Mouse (Mus musculus) forebrain, embryonic 14.5 days (tissue): ENCODE data around the gene March8. TPM values are rescaled to one million over a fixed set of nuclear protein-coding genes. Genes with fewer than 3 reads are reported as not detected.

ENCODE experiments used
- ATAC-seq: fragments of 200-750 bp; cut with Nextera tagmentation; 2 replicates; pipeline ENCODE4 v1.8.0; 2017; ENCODE audit warnings: mild to moderate bottlenecking, moderate library complexity
- DNase-seq: peaks from one replicate; pipeline ENCODE4 v3.0.0-alpha.2; 2015; ENCODE audit warnings: low spot score
- H3K27ac ChIP-seq: fragments of 300-500 bp; sonication (generic); 2 replicates; pipeline ENCODE4 v1.5.1; 2014; ENCODE audit warnings: low read depth, mild to moderate bottlenecking, control low read depth, low read length, moderate library complexity
- H3K27me3 ChIP-seq: fragments of 300-500 bp; sonication (generic); replicated peaks from 2 replicates; pipeline ENCODE4 v1.6.1; 2014; ENCODE audit warnings: low read length, control low read depth, mixed read lengths; ENCODE audit not compliant: control insufficient read depth, insufficient read depth
- H3K36me3 ChIP-seq: fragments of 300-500 bp; sonication (generic); 2 replicates; pipeline ENCODE4 v1.6.1; 2014; ENCODE audit warnings: low read length, control low read depth; ENCODE audit not compliant: control insufficient read depth, insufficient read depth
- H3K4me1 ChIP-seq: fragments of 300-500 bp; sonication (generic); 2 replicates; pipeline ENCODE4 v1.6.1; 2014; ENCODE audit warnings: antibody characterized with exemption, low read length, control low read depth; ENCODE audit not compliant: control insufficient read depth, insufficient read depth
- H3K4me2 ChIP-seq: fragments of 300-500 bp; sonication (generic); 2 replicates; pipeline ENCODE4 v1.6.1; 2014; ENCODE audit warnings: mild to moderate bottlenecking, control low read depth, low read length
- H3K4me3 ChIP-seq: fragments of 300-500 bp; sonication (generic); 2 replicates; pipeline ENCODE4 v1.5.1; 2014; ENCODE audit warnings: low read depth, low read length, control low read depth
- H3K9ac ChIP-seq: fragments of 300-500 bp; sonication (generic); 2 replicates; pipeline ENCODE4 v1.6.1; 2014; ENCODE audit warnings: mild to moderate bottlenecking, low read length, control low read depth, moderate library complexity
- H3K9me3 ChIP-seq: fragments of 300-500 bp; sonication (generic); replicated peaks from 2 replicates; pipeline ENCODE4 v1.6.1; 2016; ENCODE audit warnings: low read length, control low read depth, mixed read lengths; ENCODE audit not compliant: control insufficient read depth
- WGBS: fragments of 180-500 bp; shearing (Covaris S2); extraction: QIAGEN DNeasy Blood & Tissue Kit; methylation state at CpG from one replicate; pipeline ENCODE4 v1.1.7; 2014; 5-methylcytosine and 5-hydroxymethylcytosine counted together
- polyA plus RNA-seq: library from polyadenylated mRNA; unstranded; fragments of >200 nt; fragmentation: Nextera tagmentation; extraction: Ambion mirVana; gene quantifications from 2 replicates; pipeline ENCODE4 v1.2.1, GENCODE M21; 2014

Gene March8
- polyA plus RNA-seq, 1 experiment from 2014 or later, result 47.0 TPM

DNA sequence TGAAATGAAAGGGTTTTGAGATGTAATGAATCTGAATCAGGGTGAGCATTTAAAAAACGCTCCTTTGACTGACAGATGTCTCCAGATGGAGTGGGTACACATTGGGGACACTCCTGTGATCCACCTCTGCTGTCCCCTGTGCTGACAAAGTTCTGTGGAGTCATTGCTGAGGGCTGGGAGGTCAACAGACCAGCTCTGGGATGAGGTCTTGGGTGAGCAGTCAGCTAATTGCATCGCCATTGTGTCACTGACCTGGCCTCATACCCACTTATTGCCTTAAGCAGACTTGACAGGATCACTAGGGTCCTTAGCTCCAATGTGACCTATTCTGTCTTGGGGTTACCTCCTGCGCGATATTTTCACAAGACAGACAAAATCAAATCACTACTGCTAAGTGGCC lies 69.4 kb downstream of the March8 start:
- DNase-seq, result no peak
- H3K27me3 ChIP-seq, result no peaks in the 10 kb centered on the region
- no peak overlapping the region for H3K4me3 ChIP-seq
- H3K36me3 ChIP-seq, result peaks cover 9% of the 10 kb centered on the region; the same call in 1 of the 2 replicates
- no peak overlapping the region for H3K27ac ChIP-seq
- no peak overlapping the region for H3K4me2 ChIP-seq
- no peaks in the 10 kb centered on the region for H3K9me3 ChIP-seq
- ATAC-seq, result no peak
- no peak overlapping the region for H3K9ac ChIP-seq
- 89% methylated on average over 4 of the region's 4 CpGs for WGBS
- H3K4me1 ChIP-seq, result no peaks in the 10 kb centered on the region

DNA sequence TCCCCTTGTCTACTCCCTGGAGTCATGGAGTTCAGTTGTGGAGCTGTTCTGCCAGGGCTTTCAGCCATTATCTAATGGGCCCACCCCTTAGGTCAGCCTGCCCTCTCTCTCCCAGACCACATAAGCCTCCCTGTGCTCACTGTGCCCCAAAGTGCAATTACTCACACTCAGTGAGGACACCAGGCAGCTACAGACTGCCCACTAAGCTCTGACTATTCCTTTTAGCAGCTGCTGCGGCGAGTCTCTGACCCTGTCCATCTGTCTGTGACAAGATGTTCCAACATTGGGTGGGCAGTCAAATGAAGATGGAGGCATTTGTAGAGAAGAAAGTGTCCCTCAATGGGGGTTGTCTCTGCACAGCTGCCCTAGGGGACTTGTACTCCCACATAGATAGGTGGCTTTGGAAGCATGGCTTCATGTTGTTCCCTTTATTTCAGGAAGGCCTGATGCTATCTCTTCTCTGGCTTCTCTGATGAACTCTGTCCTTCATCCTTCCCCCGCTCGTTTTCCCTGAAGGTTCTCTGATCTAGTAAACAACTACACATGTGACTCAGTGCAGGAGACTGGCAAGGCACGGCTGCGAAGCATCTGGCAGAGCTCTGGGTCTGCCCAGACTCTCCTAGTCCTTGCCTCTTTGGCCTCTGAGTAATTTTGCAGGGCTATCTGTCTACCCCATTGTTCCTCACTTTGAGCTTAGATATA lies 70.3 kb downstream of the March8 start:
- no peak overlapping the region for H3K9ac ChIP-seq
- H3K9me3 ChIP-seq, result no peaks in the 10 kb centered on the region
- 0 out of 2 replicates have a peak, but pooled peaks cover 5% of the 10 kb centered on the region for H3K36me3 ChIP-seq
- no peak overlapping the region for H3K4me3 ChIP-seq
- H3K4me1 ChIP-seq, result no peaks in the 10 kb centered on the region
- no peaks in the 10 kb centered on the region for H3K27me3 ChIP-seq
- H3K4me2 ChIP-seq, result no peak overlapping the region
- no peak for ATAC-seq
- 94% methylated on average over 6 of the region's 6 CpGs for WGBS
- H3K27ac ChIP-seq, result no peak overlapping the region
- no peak for DNase-seq

DNA sequence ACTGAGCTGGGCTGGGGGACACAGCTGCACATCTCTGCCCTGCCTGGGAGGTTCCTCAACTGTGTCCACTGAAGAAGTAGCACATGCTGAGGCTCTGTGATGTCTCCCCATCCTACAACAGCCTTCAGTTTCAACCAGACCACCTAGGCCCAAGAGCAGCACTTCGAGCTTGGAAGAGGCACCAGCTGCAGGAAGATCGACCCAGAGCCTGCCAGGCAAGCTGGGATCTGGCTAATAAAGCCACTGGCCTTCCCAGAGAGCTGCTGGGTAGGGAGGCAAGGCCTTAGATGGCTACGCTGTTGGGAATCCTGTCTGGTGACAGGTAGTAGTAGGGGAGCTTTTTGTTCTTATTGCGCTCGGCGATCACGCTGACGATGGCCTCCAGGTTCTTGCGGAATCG lies 72.6 kb downstream of the March8 start:
- no peaks in the 10 kb centered on the region for H3K9me3 ChIP-seq
- H3K4me3 ChIP-seq, result no peak overlapping the region
- no peak overlapping the region for H3K9ac ChIP-seq
- H3K4me2 ChIP-seq, result no peak overlapping the region
- 97% methylated on average over 10 of the region's 10 CpGs for WGBS
- H3K27me3 ChIP-seq, result no peaks in the 10 kb centered on the region
- ATAC-seq (no peak), DNase-seq (no peak)
- no peak overlapping the region for H3K27ac ChIP-seq
- 0 out of 2 replicates have a peak, but pooled peaks cover 5% of the 10 kb centered on the region for H3K36me3 ChIP-seq
- H3K4me1 ChIP-seq, result no peaks in the 10 kb centered on the region

DNA sequence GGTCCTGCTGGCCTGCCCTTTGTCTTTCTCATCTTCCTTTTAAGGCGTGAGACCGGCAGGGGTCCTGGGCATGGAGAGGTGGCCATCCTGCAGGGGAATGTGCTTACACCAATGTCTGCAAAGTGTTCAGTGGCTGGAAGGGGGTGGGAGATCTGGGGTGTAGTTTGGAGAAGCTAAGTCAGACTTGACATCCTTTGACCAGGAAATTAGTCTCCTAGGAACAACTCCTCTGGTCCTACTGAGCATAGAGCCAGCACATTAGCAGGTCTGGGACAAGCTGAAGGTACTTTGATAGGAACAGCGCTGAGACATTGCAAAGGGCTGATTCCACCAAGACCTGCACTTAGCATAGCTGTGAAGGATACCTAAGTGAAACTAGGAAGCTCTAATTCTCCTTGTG lies 73.9 kb downstream of the March8 start:
- Histone ChIP-seq H3K4me3 (no peak overlapping the region), H3K9me3 (no peaks in the 10 kb centered on the region), H3K27me3 (no peaks in the 10 kb centered on the region), H3K4me2 (no peak overlapping the region), H3K9ac (no peak overlapping the region), H3K4me1 (no peaks in the 10 kb centered on the region), H3K27ac (no peak overlapping the region), H3K36me3 (0 out of 2 replicates have a peak, but pooled peaks cover under 1% of the 10 kb centered on the region)
- no peak for ATAC-seq
- DNase-seq, result no peak
- WGBS, result 79% methylated on average over 3 of the region's 3 CpGs

DNA sequence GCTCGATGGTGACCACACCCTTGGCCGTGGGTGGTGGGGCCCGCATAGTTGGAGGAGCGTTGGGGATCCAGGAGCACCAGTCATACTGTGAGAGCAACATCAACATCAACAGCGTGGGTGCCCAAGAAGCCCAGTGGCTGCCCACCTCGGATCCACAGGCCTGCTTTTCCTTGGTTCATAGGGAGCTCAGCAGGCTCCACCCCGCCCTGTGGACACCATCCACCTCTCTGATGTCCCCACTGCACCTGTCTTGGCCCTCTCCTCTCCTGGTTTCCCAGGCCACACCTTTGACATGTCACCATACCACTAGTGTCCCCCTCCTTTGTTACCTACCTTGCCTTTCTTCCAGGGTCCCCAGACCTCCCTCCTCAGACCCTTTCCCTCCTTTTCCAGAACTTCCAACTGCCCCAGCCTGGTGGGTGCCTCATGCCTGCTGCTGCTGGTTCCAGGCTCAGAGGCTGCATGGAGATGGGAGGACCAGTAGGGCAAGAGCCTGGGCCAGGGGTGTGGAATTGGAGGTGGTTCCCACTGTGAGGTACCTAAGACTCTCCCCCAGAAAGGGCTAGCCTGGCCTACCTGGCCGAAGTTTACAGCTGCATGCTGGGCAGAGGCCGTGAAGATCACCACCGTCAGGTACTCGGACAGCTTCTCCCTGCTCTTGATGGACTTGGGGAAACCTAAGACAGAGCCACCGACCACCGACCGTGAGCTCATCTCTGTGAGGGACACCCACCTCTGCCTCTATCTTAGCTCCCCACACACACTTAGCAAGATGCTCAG lies 74.9 kb downstream of the March8 start:
- WGBS, result 96% methylated on average over 14 of the region's 14 CpGs
- DNase-seq, result no peak
- no peak overlapping the region for H3K4me2 ChIP-seq
- no peak overlapping the region for H3K4me3 ChIP-seq
- H3K4me1 ChIP-seq, result no peaks in the 10 kb centered on the region
- no peak overlapping the region for H3K9ac ChIP-seq
- H3K9me3 ChIP-seq, result no peaks in the 10 kb centered on the region
- ATAC-seq, result no peak
- H3K27ac ChIP-seq, result no peak overlapping the region
- H3K27me3 ChIP-seq, result no peaks in the 10 kb centered on the region
- H3K36me3 ChIP-seq, result no peaks in the 10 kb centered on the region

DNA sequence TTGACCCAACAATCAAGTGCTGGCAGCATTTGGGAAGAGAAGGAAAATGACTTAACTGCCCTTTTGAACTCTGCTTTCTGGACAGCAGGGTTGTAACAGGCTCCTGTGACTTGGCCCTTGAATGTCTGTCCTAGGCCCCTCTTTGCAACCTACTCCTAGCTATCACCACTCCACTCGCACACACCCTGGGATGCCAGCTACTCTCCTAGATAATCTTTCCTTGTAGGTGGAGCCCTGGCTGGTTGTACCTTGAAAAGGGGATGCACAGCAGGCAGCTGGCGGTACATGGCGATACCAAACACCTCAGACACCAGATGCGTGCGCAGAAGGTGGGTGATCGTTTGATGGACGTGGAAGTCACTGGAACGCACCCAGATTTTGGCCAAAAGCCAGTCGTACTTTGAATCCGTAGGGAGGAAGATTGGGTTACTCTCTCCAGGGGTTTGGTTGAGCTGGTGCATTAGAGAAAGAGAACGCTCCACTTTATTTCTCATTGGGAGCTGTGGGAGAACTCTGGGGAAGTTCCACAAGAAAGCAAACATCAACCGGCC lies 77.4 kb downstream of the March8 start:
- H3K27me3 ChIP-seq, result no peaks in the 10 kb centered on the region
- no peaks in the 10 kb centered on the region for H3K36me3 ChIP-seq
- DNase-seq (no peak), ATAC-seq (no peak)
- no peak overlapping the region for H3K4me3 ChIP-seq
- H3K9me3 ChIP-seq, result no peaks in the 10 kb centered on the region
- WGBS, result 85% methylated on average over 12 of the region's 12 CpGs
- no peaks in the 10 kb centered on the region for H3K4me1 ChIP-seq
- no peak overlapping the region for H3K9ac ChIP-seq
- no peak overlapping the region for H3K27ac ChIP-seq
- no peak overlapping the region for H3K4me2 ChIP-seq

DNA sequence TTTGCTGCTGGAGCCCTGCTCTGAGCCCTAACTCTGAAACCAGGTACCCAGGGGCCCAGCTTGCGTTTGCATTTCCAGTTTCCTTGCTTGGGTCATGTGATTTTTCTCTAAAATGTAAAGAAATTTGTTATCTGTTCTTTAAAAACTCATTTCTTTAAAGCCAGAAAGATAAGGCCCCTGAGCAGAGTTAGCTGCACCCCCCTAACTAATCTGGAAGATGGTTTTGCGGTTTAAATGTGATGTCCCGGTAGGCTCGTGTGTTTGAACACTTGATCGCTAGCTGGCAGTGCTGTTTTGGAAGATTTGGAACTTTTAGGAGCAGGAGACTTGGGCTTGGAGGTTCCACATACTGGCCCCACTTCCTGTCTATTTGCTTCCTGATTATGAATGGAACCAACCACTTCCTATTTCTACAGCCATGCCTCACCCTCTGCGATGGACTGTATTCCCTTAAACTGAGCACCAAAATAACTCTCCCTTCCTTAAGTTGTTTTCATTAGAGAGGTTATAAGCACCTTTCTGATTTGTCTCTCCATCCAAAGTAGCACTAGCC lies 78.3 kb downstream of the March8 start:
- Histone ChIP-seq H3K9me3 (no peaks in the 10 kb centered on the region), H3K27ac (no peak overlapping the region), H3K27me3 (no peaks in the 10 kb centered on the region), H3K4me1 (no peaks in the 10 kb centered on the region), H3K9ac (no peak overlapping the region), H3K36me3 (no peaks in the 10 kb centered on the region), H3K4me3 (no peak overlapping the region), H3K4me2 (no peak overlapping the region)
- DNase-seq (no peak), ATAC-seq (no peak)
- 89% methylated on average over 6 of the region's 6 CpGs for WGBS

DNA sequence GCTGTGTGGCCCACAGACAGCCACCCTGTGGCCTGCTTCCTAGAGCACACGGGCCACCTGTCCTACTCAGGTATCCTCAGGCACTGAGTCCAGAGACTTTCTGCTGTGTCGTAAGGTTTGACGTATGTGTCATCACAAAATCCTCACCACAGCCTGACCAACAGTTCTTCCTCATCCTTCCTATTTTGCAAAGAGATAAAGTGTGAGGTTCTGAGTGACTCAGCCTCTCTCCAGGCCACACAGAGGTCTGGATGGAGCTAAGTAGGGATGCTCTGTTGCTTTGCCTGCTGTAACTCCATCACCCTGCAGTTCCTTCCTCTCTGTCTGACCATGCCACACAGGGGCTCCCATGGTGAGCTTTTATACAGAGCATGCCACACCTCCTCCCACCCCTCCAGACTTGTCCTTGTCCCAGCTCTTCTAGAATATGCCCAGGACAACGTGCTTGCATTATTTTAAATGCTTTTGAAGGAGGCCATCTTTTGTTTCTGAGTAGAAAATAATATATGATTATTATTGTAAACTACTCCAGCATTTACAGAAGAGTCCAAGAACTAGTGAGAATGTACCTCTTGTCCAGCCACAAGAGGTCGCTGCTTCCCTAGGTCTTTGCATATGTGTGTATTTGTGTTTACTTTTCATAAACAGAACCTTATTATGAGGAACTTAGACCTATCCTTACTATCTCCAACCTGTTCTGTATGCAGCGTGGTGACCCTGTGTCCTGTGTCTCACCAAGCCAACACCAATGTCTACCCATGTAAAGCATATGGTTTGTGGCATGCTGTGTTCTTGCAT lies 79.9 kb downstream of the March8 start:
- H3K27me3 ChIP-seq, result no peaks in the 10 kb centered on the region
- H3K9me3 ChIP-seq, result no peaks in the 10 kb centered on the region
- DNase-seq (no peak), ATAC-seq (no peak)
- no peak overlapping the region for H3K27ac ChIP-seq
- no peak overlapping the region for H3K4me3 ChIP-seq
- H3K9ac ChIP-seq, result no peak overlapping the region
- no peak overlapping the region for H3K4me2 ChIP-seq
- no peaks in the 10 kb centered on the region for H3K4me1 ChIP-seq
- H3K36me3 ChIP-seq, result no peaks in the 10 kb centered on the region
- WGBS, result 65% methylated on average over 6 of the region's 6 CpGs
